Mouse (Mus musculus) MEL (cell line): Measurements from ENCODE around the gene Gsk3b. TPM values are rescaled to one million over a fixed set of nuclear protein-coding genes. Genes with fewer than 3 reads are reported as not detected.

Source experiments
- DNase-seq: peaks from one replicate; pipeline ENCODE4 v3.0.0; 2011; ENCODE audit warnings: low read depth, low spot score
- H3K27ac ChIP-seq: 2 replicates; pipeline ENCODE4 v1.5.1; 2012; ENCODE audit warnings: low read depth, mild to moderate bottlenecking, control low read depth, low read length, moderate library complexity; ENCODE audit not compliant: control insufficient read depth
- H3K27me3 ChIP-seq, 2 experiments: fragments of 150-350 bp in 1 of 2; sonication (generic) in 1 of 2; 2 replicates each; pipeline ENCODE4 v1.6.1; 2012; ENCODE audit warnings: low read length in 2 of 2, mild to moderate bottlenecking in 2 of 2, improper control_type of control experiment in 1 of 2, moderate library complexity in 1 of 2; ENCODE audit not compliant: insufficient read depth in 2 of 2, control insufficient read depth in 1 of 2
- H3K36me3 ChIP-seq, 2 experiments: 2 replicates each; pipeline ENCODE4 v1.6.1; 2012 to 2014; ENCODE audit warnings: low read length in 2 of 2, improper control_type of control experiment in 1 of 2, inconsistent platforms in 1 of 2, mild to moderate bottlenecking in 1 of 2; ENCODE audit not compliant: insufficient read depth in 2 of 2, control insufficient read depth in 1 of 2
- H3K4me1 ChIP-seq, 2 experiments: fragments of 150-350 bp in 1 of 2; sonication (generic) in 1 of 2; 2 replicates each; pipeline ENCODE4 v1.6.1; 2012; ENCODE audit warnings: low read length in 2 of 2, improper control_type of control experiment in 1 of 2, mild to moderate bottlenecking in 1 of 2; ENCODE audit not compliant: insufficient read depth in 2 of 2, control insufficient read depth in 1 of 2
- H3K4me3 ChIP-seq, 2 experiments: fragments of 150-350 bp in 1 of 2; sonication (generic) in 1 of 2; 2 replicates each; pipeline ENCODE4 v1.5.1; 2012; ENCODE audit warnings: low read depth in 2 of 2, low read length in 2 of 2, mild to moderate bottlenecking in 2 of 2, moderate library complexity in 2 of 2, control low read depth in 1 of 2, improper control_type of control experiment in 1 of 2; ENCODE audit not compliant: control insufficient read depth in 1 of 2, insufficient read depth in 1 of 2
- H3K79me2 ChIP-seq: 2 replicates; pipeline ENCODE4 v1.6.1; 2012; ENCODE audit warnings: mild to moderate bottlenecking, low read length, moderate library complexity; ENCODE audit not compliant: control insufficient read depth, poor library complexity, insufficient read depth
- H3K9ac ChIP-seq: 2 replicates; pipeline ENCODE4 v1.6.1; 2012; ENCODE audit warnings: low read depth, mild to moderate bottlenecking, control low read depth, low read length, moderate library complexity; ENCODE audit not compliant: control insufficient read depth, poor library complexity, severe bottlenecking
- H3K9me3 ChIP-seq: fragments of 150-350 bp; sonication (generic); replicated peaks from 2 replicates; pipeline ENCODE4 v1.6.1; 2012; ENCODE audit warnings: mild to moderate bottlenecking, low read length, improper control_type of control experiment, moderate library complexity; ENCODE audit not compliant: insufficient read depth
- CHD1 ChIP-seq: IDR thresholded peaks from 2 replicates; pipeline ENCODE4 v1.6.1; 2012; ENCODE audit warnings: low read depth, mild to moderate bottlenecking, inconsistent platforms, low read length, improper control_type of control experiment
- CHD2 ChIP-seq: IDR thresholded peaks from 2 replicates; pipeline ENCODE4 v1.6.1; 2011; ENCODE audit warnings: low read length, improper control_type of control experiment
- CTCF ChIP-seq, 3 experiments: IDR thresholded peaks in 2 of 3; conservative IDR thresholded peaks in 1 of 3; 2 replicates each; pipeline ENCODE4 v1.5.1; 2011 to 2012; ENCODE audit warnings: low read length in 3 of 3, low read depth in 2 of 3, mild to moderate bottlenecking in 2 of 3, improper control_type of control experiment in 1 of 3, inconsistent platforms in 1 of 3, mixed read lengths in 1 of 3, moderate library complexity in 1 of 3; ENCODE audit not compliant: control insufficient read depth in 1 of 3, insufficient read depth in 1 of 3, poor library complexity in 1 of 3, severe bottlenecking in 1 of 3
- ETS1 ChIP-seq: IDR thresholded peaks from 2 replicates; pipeline ENCODE4 v1.6.1; 2012; ENCODE audit warnings: low read depth, mild to moderate bottlenecking, inconsistent platforms, low read length, improper control_type of control experiment, moderate library complexity
- HCFC1 ChIP-seq: IDR thresholded peaks from 2 replicates; pipeline ENCODE4 v1.6.1; 2012; ENCODE audit warnings: low read depth, mild to moderate bottlenecking, inconsistent platforms, low read length, improper control_type of control experiment, moderate library complexity
- MAFK ChIP-seq: IDR thresholded peaks from 2 replicates; pipeline ENCODE4 v1.6.1; 2011; ENCODE audit warnings: low read depth, mild to moderate bottlenecking, low read length, improper control_type of control experiment, borderline replicate concordance
- MAX ChIP-seq: IDR thresholded peaks from 2 replicates; pipeline ENCODE4 v1.6.1; 2011; ENCODE audit warnings: low read length, improper control_type of control experiment
- MEF2A ChIP-seq: IDR thresholded peaks from 2 replicates; pipeline ENCODE4 v1.6.1; 2014; ENCODE audit warnings: low read depth, mild to moderate bottlenecking, inconsistent platforms, low read length, improper control_type of control experiment; ENCODE audit not compliant: poor library complexity, insufficient replicate concordance, severe bottlenecking; ENCODE audit errors: extremely low read depth
- MYB ChIP-seq: IDR thresholded peaks from 2 replicates; pipeline ENCODE4 v1.6.1; 2011; ENCODE audit warnings: mild to moderate bottlenecking, low read depth, low read length, improper control_type of control experiment
- MYC ChIP-seq: IDR thresholded peaks from 2 replicates; pipeline ENCODE4 v1.6.1; 2011; ENCODE audit warnings: low read depth, mild to moderate bottlenecking, low read length, improper control_type of control experiment, moderate library complexity
- POLR2A ChIP-seq, 2 experiments: IDR thresholded peaks; 2 replicates each; pipeline ENCODE4 v1.6.1; 2011 to 2012; ENCODE audit warnings: low read length in 2 of 2, mild to moderate bottlenecking in 2 of 2, control low read depth in 1 of 2, improper control_type of control experiment in 1 of 2, low read depth in 1 of 2, moderate library complexity in 1 of 2; ENCODE audit not compliant: control insufficient read depth in 1 of 2, insufficient read depth in 1 of 2, poor library complexity in 1 of 2
- RCOR1 ChIP-seq: IDR thresholded peaks from 2 replicates; pipeline ENCODE4 v1.6.1; 2012; ENCODE audit warnings: low read depth, mild to moderate bottlenecking, inconsistent platforms, low read length, improper control_type of control experiment
- TAL1 ChIP-seq: IDR thresholded peaks from 2 replicates; pipeline ENCODE4 v1.6.1; 2012; ENCODE audit warnings: mild to moderate bottlenecking, inconsistent platforms, low read length, moderate library complexity, mixed read lengths
- TBP ChIP-seq: IDR thresholded peaks from 2 replicates; pipeline ENCODE4 v1.8.0; 2011; ENCODE audit warnings: low read depth, low read length, improper control_type of control experiment
- USF1 ChIP-seq: IDR thresholded peaks from 2 replicates; pipeline ENCODE4 v1.6.1; 2014; ENCODE audit warnings: low read depth, mild to moderate bottlenecking, inconsistent platforms, low read length, improper control_type of control experiment, moderate library complexity
- ZC3H11A ChIP-seq: IDR thresholded peaks from 2 replicates; pipeline ENCODE4 v1.6.1; 2012; ENCODE audit warnings: low read depth, mild to moderate bottlenecking, inconsistent platforms, low read length, improper control_type of control experiment
- polyA plus RNA-seq, 2 experiments: library from polyadenylated mRNA; stranded (reverse) in 1 of 2; unstranded in 1 of 2; fragments of >175 nt in 1 of 2; fragments of >200 nt in 1 of 2; gene quantifications; 2 replicates each; pipeline versions ENCODE4 v1.2.1 to v1.2.4; 2012; ENCODE audit warnings: low replicate concordance in 2 of 2, low read depth in 1 of 2; ENCODE audit not compliant: insufficient read length in 2 of 2, insufficient read depth in 1 of 2, missing spikeins in 1 of 2
- total RNA-seq: library from RNA; depleted of rRNA; stranded (reverse); fragments of 300-350 nt; gene quantifications from 2 replicates; pipeline ENCODE4 v1.2.3, GENCODE M21; 2012

Gene Gsk3b
- total and polyA plus RNA-seq, 3 experiments, result 8.8 to 20.1 TPM; not detected in 1

DNA sequence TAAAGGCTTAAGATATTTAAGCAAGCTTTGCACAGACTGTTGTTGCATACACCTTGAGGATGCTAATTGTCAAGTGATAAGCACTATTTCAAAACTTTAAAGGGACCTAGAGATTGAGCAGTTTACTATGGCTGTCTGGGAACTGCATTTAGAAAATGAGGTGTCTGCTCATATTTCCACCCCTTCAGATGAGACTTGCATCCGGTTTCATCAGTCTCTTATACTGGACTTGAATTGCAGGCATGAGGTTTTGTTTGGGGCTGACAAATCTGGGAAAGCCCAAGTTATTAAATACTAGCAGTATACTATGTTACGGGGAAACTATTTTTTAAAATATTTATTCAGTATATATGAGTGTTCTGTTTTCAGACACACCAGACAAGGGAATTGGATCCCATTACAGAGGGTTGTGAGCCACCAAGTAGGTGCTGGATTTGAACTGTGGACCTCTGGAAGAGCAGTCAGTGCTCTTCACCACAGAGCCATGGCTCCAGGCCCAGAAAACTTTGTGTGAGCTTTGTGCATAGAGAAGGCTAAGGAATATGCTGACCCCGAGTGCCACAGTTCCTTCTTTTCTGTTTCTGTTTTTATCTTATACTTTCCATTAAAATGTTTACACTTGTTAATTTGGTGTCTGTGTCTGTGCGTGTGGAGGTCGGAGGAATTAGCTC lies 6.5 kb downstream of the Gsk3b start:
- DNase-seq, result peak; percentile 33
- peaks cover 14 to 17% of the 10 kb centered on the region in 2 experiments; a peak in 3 of 4 replicates for H3K4me1 ChIP-seq
- no peak for TF ChIP-seq ETS1
- no peak for TF ChIP-seq MYC
- TF ChIP-seq TBP, result peak; percentile 63; the same call in 1 of the 2 replicates
- TF ChIP-seq, all 39 proteins: peak for 1
- peaks cover 63% of the 10 kb centered on the region for H3K79me2 ChIP-seq
- peaks cover 18 to 34% of the 10 kb centered on the region in 2 experiments for H3K36me3 ChIP-seq
- H3K27me3 ChIP-seq, result no peaks in the 10 kb centered on the region
- no peaks in the 10 kb centered on the region for H3K9me3 ChIP-seq
- peak overlapping the region; percentile 10; the same call in 1 of the 2 replicates for H3K9ac ChIP-seq
- H3K27ac ChIP-seq, result peak overlapping the region; percentile 32; the same call in 1 of the 2 replicates
- H3K4me3 ChIP-seq, result no peak overlapping the region

DNA sequence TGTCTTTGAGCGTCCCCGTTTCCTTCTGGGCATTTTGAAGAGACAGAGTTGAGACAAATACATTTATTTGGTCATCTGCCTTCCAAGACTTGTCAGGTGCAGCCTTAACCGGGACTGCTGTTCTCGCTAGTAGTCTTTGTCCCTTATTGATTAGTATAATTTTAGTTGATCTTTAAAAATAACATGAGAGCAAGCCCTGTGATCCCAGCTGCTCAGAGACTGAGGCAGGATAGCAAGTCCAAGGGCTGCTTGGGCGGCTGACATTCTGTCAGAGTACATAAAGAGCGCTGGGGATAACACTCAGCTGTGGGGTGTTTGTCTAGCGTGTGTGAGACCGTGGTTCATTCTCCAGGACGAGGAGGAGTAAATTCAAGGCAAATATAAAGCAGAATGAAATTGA lies 8.7 kb downstream of the Gsk3b start:
- Histone ChIP-seq H3K9ac (no peak overlapping the region), H3K27me3 (no peaks in the 10 kb centered on the region), H3K9me3 (no peaks in the 10 kb centered on the region), H3K79me2 (peaks cover 51% of the 10 kb centered on the region), H3K4me3 (no peak overlapping the region), H3K4me1 (peaks cover 12 to 17% of the 10 kb centered on the region in 2 experiments; a peak in 3 of 4 replicates), H3K36me3 (peaks cover 22 to 27% of the 10 kb centered on the region in 2 experiments), H3K27ac (no peak overlapping the region)
- TF ChIP-seq MYC, result no peak
- no peak for TF ChIP-seq MYB
- no peak for TF ChIP-seq MAX
- no peak for TF ChIP-seq MEF2A
- no peak for TF ChIP-seq TAL1
- no peak for TF ChIP-seq MAFK
- no peak for TF ChIP-seq USF1
- TF ChIP-seq HCFC1, result no peak
- no peak for TF ChIP-seq ETS1
- TF ChIP-seq ZC3H11A, result no peak
- TF ChIP-seq CTCF (IDR thresholded peaks at IDR 0.05 in 2 of 3, conservative IDR thresholded peaks at IDR 0.05 in 1 of 3; ENCODE audit: control insufficient read depth in 1 of 3, insufficient read depth in 1 of 3, low read depth in 2 of 3, low read length in 3 of 3, poor library complexity in 1 of 3, severe bottlenecking in 1 of 3), result no peak
- TF ChIP-seq CHD2, result no peak
- no peak for TF ChIP-seq RCOR1
- no peak for TF ChIP-seq POLR2A (IDR thresholded peaks at IDR 0.05; ENCODE audit: control insufficient read depth in 1 of 2, insufficient read depth in 1 of 2, low read depth in 1 of 2, low read length in 2 of 2, poor library complexity in 1 of 2)
- no peak for TF ChIP-seq CHD1
- DNase-seq, result no peak
